Mouse (Mus musculus) Patski (cell line): ENCODE data around the gene Dot1l. TPM values are rescaled to one million over a fixed set of nuclear protein-coding genes. Genes with fewer than 3 reads are reported as not detected.
"Not testable (repeated sequence)": the region's sequence is repeated elsewhere in the genome, so short reads cannot be mapped to it uniquely, and the experiment has no call there.

Experiments used
- ATAC-seq: fragments of 100-300 bp; one replicate; pipeline ENCODE4 v1.8.0; 2021
- CTCF ChIA-PET: fragments of 350-600 bp; sonication (Branson Sonifier 250); formaldehyde crosslinking; loops from one replicate; lab custom pipeline; 2022; ENCODE audit warnings: inconsistent platforms; lab: Charles Lee
- POLR2A ChIA-PET: fragments of 350-600 bp; sonication (Branson Sonifier 250); formaldehyde crosslinking; loops from one replicate; lab custom pipeline; 2022; ENCODE audit warnings: antibody characterized with exemption, inconsistent platforms; lab: Charles Lee
- DNase-seq: peaks from one replicate; pipeline ENCODE4 v3.0.0-alpha.2; 2011; ENCODE audit warnings: low read depth, low spot score
- H3K27me3 ChIP-seq: fragments of 371-371 bp; one replicate; pipeline ENCODE4 v1.5.1; 2021
- CTCF ChIP-seq: fragments of 100-300 bp; IDR thresholded peaks from one replicate; pipeline ENCODE4 v1.5.1; 2021
- in situ Hi-C: fragments of 300-500 bp; cut with MboI; formaldehyde crosslinking; loops from 3 replicates; pipeline ENCODE4 v1.11.1; 2018; ENCODE audit warnings: low pct_unique_long_range_greater_than_20kb, mixed read lengths
- polyA plus RNA-seq: library from polyadenylated mRNA; unstranded; gene quantifications from one replicate; pipeline ENCODE4 v1.2.3, GENCODE M21; 2021

Gene Dot1l
- polyA plus RNA-seq, 1 experiment from 2014 or later = 24.0 TPM

GRCm38 (mm10) chr10:80817164-80817563 is 62.2 kb downstream of the Dot1l start:
- in situ Hi-C loops = no loop called here

DNA sequence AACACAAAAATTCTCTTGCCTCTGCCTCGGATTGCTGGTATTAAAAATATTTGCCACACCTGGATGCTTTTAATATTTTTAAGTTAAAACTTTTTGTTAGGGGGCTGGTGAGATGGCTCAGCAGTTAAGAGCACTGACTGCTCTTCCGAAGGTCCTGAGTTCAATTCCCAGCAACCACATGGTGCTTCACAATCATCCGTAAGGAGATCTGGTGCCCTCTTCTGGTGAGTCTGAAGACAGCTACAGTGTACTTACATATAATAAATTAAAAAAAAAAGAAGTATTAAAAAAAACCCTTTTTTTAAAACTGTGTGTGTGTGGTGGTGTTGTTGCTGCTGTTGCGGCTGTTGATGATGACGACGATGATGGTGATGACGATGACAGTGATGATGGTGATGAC is 62.9 kb downstream of the Dot1l start:
- POLR2A ChIA-PET = interaction anchor here (0.8 to 1.4 kb wide), 2 partner anchors 9 to 70 kb away, joined by 3 to 5 read pairs; no protein-coding TSS in a partner anchor
- H3K27me3 ChIP-seq, in situ Hi-C loops, ATAC-seq, DNase-seq: not testable (repeated sequence)
- CTCF ChIA-PET = interaction anchor here (1.6 to 2.5 kb wide), 2 partner anchors 13 to 70 kb away, joined by 7 to 8 read pairs; partner anchors contain the start of gene Amh

More at GRCm38 (mm10) chr10:80817164-80817563, 62.2 kb downstream of the Dot1l start:
- ChIA-PET POLR2A (interaction anchor here (0.8 kb wide), 1 partner anchor 10 kb away, joined by 5 read pairs; no protein-coding TSS in a partner anchor), CTCF (interaction anchor here (1.0 to 2.5 kb wide), 3 partner anchors 12 to 64 kb away, joined by 3 to 8 read pairs (median 3); partner anchors contain the start of gene Amh)
- no peak for DNase-seq
- no peak for TF ChIP-seq CTCF
- peaks cover 1% of the 10 kb centered on the region for H3K27me3 ChIP-seq
- ATAC-seq = no peak

DNA sequence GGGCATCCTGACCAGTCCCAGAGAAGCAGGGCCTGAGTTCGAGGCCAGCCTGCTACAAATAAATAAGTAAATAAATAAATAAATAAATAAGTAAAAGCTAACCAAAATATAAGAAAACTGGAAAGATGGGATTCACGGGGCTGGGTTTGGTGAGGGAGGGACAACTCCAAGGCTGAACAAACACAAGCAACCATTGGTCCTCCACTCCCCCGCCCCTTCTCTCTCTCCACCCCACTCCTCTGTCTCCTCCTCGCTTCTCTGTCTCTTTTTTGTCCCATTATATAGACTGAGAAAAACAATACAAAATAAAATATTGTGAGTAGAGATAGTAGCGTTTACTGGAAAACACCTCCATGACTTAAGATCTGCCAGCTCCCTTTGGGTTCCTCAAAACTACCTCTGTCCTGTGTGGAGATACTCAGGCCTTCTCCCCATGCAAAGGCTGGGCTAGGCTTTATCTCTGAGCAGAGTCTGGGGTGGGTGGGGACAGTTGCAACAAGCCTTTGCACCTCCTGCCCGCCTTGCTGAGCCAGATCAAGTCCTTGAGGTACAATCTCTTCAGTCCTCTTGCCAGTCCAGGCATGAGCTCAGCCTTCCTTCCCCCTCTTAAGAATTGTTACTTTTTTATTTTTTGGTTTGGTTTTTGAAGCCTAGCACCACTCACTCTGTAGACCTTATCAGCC is 63.7 kb downstream of the Dot1l start:
- ATAC-seq = no peak
- no peak for TF ChIP-seq CTCF
- in situ Hi-C loops = no loop called here
- ChIA-PET POLR2A (interaction anchor here (1.4 kb wide), 1 partner anchor 71 kb away, joined by 3 read pairs; no protein-coding TSS in a partner anchor), CTCF (interaction anchor here (0.9 to 2.5 kb wide), 6 partner anchors 10 to 222 kb away, joined by 3 to 8 read pairs (median 3); partner anchors contain the start of gene Amh)
- DNase-seq = no peak
- no peaks in the 10 kb centered on the region for H3K27me3 ChIP-seq

DNA sequence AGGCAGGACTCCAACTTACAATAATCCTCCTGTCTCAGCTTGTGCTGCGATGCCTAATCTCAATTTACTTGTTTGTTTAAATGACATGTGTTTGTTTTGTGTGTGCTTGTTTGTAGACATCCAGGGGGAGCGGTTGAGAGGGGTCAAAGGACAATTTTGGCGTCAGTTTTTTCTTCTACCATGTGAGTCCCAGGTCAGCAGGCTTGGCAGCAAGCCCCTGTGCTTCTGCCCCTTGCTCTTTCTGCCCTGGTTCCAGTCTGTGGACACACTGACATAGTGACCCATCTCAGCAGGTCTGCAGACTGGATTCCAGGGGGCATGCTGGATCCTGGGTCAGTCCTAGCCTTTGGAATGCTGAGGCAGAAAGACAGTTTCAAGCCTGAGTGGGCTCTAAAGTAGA is 64.4 kb downstream of the Dot1l start:
- TF ChIP-seq CTCF = no peak
- ATAC-seq (no peak), DNase-seq (no peak)
- CTCF ChIA-PET = interaction anchor here (0.9 to 1.6 kb wide), 5 partner anchors 10 to 222 kb away, joined by 3 to 7 read pairs (median 3); no protein-coding TSS in a partner anchor
- H3K27me3 ChIP-seq = no peaks in the 10 kb centered on the region
- POLR2A ChIA-PET = no interaction called here
- in situ Hi-C loops = no loop called here

GRCm38 (mm10) chr10:80821991-80822390 is 67.0 kb downstream of the Dot1l start:
- ChIA-PET POLR2A (no interaction called here), CTCF (no interaction called here)
- no peak for TF ChIP-seq CTCF
- no peaks in the 10 kb centered on the region for H3K27me3 ChIP-seq
- DNase-seq = no peak
- in situ Hi-C loops = loop anchor here (5.0 kb wide), 3 partner anchors 55 to 175 kb away; no protein-coding TSS in a partner anchor
- ATAC-seq = no peak

- H3K27me3 ChIP-seq = no peaks in the 10 kb centered on the region
- ChIA-PET POLR2A (no interaction called here), CTCF (no interaction called here)
- no peak for DNase-seq
- in situ Hi-C loops = loop anchor here (5.0 kb wide), 3 partner anchors 55 to 175 kb away; no protein-coding TSS in a partner anchor
- no peak for ATAC-seq
- no peak for TF ChIP-seq CTCF
Measured at GRCm38 (mm10) chr10:80822528-80822927, 67.5 kb downstream of the Dot1l start.

- POLR2A ChIA-PET = no interaction called here
Measured at GRCm38 (mm10) chr10:80823316-80823715, 68.3 kb downstream of the Dot1l start.

DNA sequence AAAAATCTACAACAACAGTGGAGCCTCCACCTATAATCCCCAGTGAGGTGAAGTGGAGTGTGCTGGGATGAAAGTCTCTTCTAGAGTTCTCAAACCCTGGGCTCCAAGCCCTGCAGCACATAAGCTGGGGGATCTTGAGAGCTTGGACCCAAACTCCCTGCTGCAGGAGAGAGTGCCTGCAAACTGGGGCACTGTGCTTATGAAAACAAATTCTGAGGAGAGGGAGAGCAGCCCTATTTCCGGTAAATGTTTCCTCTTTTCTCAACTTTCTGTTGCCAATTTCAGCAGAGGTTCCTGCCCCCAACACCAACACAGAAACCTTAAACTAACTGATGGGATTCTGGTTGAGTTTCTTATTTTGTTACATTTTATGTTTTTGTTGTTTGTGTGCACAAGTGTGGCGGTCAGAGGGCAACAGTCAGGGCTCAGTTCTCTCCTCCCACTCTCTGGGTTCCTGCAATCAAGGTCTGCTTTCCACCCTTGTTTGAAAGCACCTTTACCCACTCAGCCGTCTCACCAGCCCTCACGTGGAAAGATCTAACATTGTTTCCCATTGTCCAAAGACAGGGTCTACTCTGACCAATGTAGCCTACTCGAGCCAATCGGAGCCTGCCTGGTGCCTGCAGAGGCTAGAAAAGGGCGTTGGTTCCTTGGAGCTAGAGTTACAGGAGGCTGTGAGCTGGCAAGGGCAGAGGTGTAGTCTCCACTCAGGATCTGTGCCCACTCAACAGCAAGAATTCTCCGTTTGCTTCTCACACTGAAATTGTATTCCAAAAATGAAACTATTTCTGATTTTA is 69.0 kb downstream of the Dot1l start:
- no peak for TF ChIP-seq CTCF
- ATAC-seq = no peak
- CTCF ChIA-PET = no interaction called here
- no peaks in the 10 kb centered on the region for H3K27me3 ChIP-seq
- no peak for DNase-seq
- in situ Hi-C loops = loop anchor here (5.0 kb wide), 3 partner anchors 53 to 173 kb away; no protein-coding TSS in a partner anchor
- POLR2A ChIA-PET = no interaction called here

More at GRCm38 (mm10) chr10:80823316-80823715, 68.3 kb downstream of the Dot1l start:
- no peak for ATAC-seq
- in situ Hi-C loops = loop anchor here (5.0 kb wide), 3 partner anchors 54 to 174 kb away; no protein-coding TSS in a partner anchor
- no peaks in the 10 kb centered on the region for H3K27me3 ChIP-seq
- no peak for TF ChIP-seq CTCF
- no peak for DNase-seq
- CTCF ChIA-PET = no interaction called here

GRCm38 (mm10) chr10:80824827-80825226 is 69.8 kb downstream of the Dot1l start:
- in situ Hi-C loops = loop anchor here (5.0 kb wide), 3 partner anchors 52 to 172 kb away; no protein-coding TSS in a partner anchor
- DNase-seq (no peak), ATAC-seq (no peak)
- TF ChIP-seq CTCF = no peak
- ChIA-PET CTCF (no interaction called here), POLR2A (no interaction called here)
- H3K27me3 ChIP-seq = no peaks in the 10 kb centered on the region
